Mouse (Mus musculus) ES-E14 (cell line): ENCODE measurements around the gene Fam83e.

Experiments used
- HCFC1 ChIP-seq: IDR thresholded peaks from 2 replicates; pipeline ENCODE4 v1.6.1; 2012; ENCODE audit warnings: low read length, inconsistent platforms, borderline replicate concordance; ENCODE audit not compliant: insufficient read depth
- ZC3H11A ChIP-seq: IDR thresholded peaks from 2 replicates; pipeline ENCODE4 v1.6.1; 2012; ENCODE audit warnings: low read depth, mild to moderate bottlenecking, inconsistent platforms, low read length, borderline replicate concordance
- ZNF384 ChIP-seq: IDR thresholded peaks from 2 replicates; pipeline ENCODE4 v1.6.1; 2012; ENCODE audit warnings: low read depth, low read length, inconsistent platforms

- TF ChIP-seq ZC3H11A, result no peak
- TF ChIP-seq HCFC1, result no peak
- TF ChIP-seq ZNF384, result no peak
These were observed 15.6 kb upstream of the Fam83e start for GRCm38 (mm10) chr7:45705443-45705864.
